Comparison of ENCODE assay signal across 10 mouse cellular contexts in genomic region chr11:118269827-118270226, GRCm38 (mm10). TPM values are rescaled to one million over a fixed set of nuclear protein-coding genes. Genes with fewer than 3 reads are reported as not detected.
DNase-seq lines count a peak whose midpoint lies in the region; ATAC-seq and TF ChIP-seq lines count a peak whose summit lies in the region.
"Had no signal": no experiment of that assay in that cellular context is flagged by ENCODE, and none has a peak within 500 bp of the region (broad histone marks: within the 10 kb centered on the region; RNA-seq: fewer than 3 reads in every experiment).

No protein-coding gene starts in this region.

- no peak for ATAC-seq in cerebellum, adult (ENCODE audit: insufficient number of reproducible peaks, low FRiP score, low TSS enrichment)
- peak; percentile 61; the same call in 1 of the 2 replicates for ATAC-seq in megakaryocyte progenitor cell, adult 5-6 weeks (replicated peaks; ENCODE audit: poor library complexity)
- ATAC-seq in forebrain, embryonic 11.5 days (replicated peaks; ENCODE audit: low FRiP score) = no peak
- no peak for ATAC-seq in erythroblast, adult 5-6 weeks (replicated peaks; ENCODE audit: low FRiP score, poor library complexity, severe bottlenecking)

- whole genome bisulfite sequencing in forebrain, embryonic 11.5 days = 89% methylated on average over 3 of the region's 3 CpGs

- 0 out of 4 replicates have a peak, but pooled peaks of 1 of the 2 experiments have one; percentile 0 for TF ChIP-seq POLR2A in MEL (IDR thresholded peaks at IDR 0.05; ENCODE audit: control insufficient read depth in 1 of 2, insufficient read depth in 1 of 2, low read depth in 1 of 2, low read length in 2 of 2, poor library complexity in 1 of 2)

- H3K36me3 ChIP-seq in MEL (ENCODE audit: control insufficient read depth in 1 of 2, insufficient read depth in 2 of 2, low read length in 2 of 2) = peaks cover 0 to 22% of the 10 kb centered on the region in 2 experiments; a peak in 2 of 4 replicates
- H3K36me3 ChIP-seq in forebrain, embryonic 11.5 days (ENCODE audit: control insufficient read depth, insufficient read depth, low read length) = peaks cover 20% of the 10 kb centered on the region; the same call in 1 of the 2 replicates

- H3K4me1 ChIP-seq in MEL (ENCODE audit: control insufficient read depth in 1 of 2, insufficient read depth in 2 of 2, low read length in 2 of 2) = no peaks in the 10 kb centered on the region
- H3K4me1 ChIP-seq in forebrain, embryonic 11.5 days (replicated peaks; ENCODE audit: control insufficient read depth, insufficient read depth, low read length) = no peaks in the 10 kb centered on the region
- H3K4me1 ChIP-seq: limb, embryonic 15.5 days; neural tube, embryonic 13.5 days had no signal

- intact Hi-C loops in left cerebral cortex, postnatal 4 days (cut with DNase I) = no loop called here
- intact Hi-C loops in left cerebral cortex, postnatal 25 days (cut with DNase I) = no loop called here

- peak; percentile 45 for TF ChIP-seq RAD21 in MEL (IDR thresholded peaks at IDR 0.05; ENCODE audit: low read depth, low read length)

- peak; percentile 48 for DNase-seq in cerebellum, adult 18-20 months
- peak; percentile 51 for DNase-seq in left cerebral cortex, postnatal 4 days
- DNase-seq in left cerebral cortex, postnatal 25 days (ENCODE audit: low spot score in 2 of 2) = no peak
- peak; percentile 78 for DNase-seq in MEL (ENCODE audit: low read depth, low spot score)
- no peak for DNase-seq in forebrain, embryonic 11.5 days (ENCODE audit: low spot score)

- H3K4me2 ChIP-seq in forebrain, embryonic 11.5 days (ENCODE audit: low read depth, low read length, severe bottlenecking) = no peak overlapping the region
- H3K4me2 ChIP-seq: limb, embryonic 15.5 days; neural tube, embryonic 13.5 days had no signal

- H3K9ac ChIP-seq in MEL (ENCODE audit: control insufficient read depth, low read depth, low read length, poor library complexity, severe bottlenecking) = no peak overlapping the region
- no peak overlapping the region for H3K9ac ChIP-seq in forebrain, embryonic 11.5 days (ENCODE audit: low read length)
- H3K9ac ChIP-seq: limb, embryonic 15.5 days; neural tube, embryonic 13.5 days had no signal

- TF ChIP-seq EP300 in MEL (IDR thresholded peaks at IDR 0.05; ENCODE audit: low read depth in 1 of 2, low read length in 2 of 2) = no peak

- TF ChIP-seq CTCF in MEL (IDR thresholded peaks at IDR 0.05 in 2 of 3, conservative IDR thresholded peaks at IDR 0.05 in 1 of 3; ENCODE audit: control insufficient read depth in 1 of 3, insufficient read depth in 1 of 3, low read depth in 2 of 3, low read length in 3 of 3, poor library complexity in 1 of 3, severe bottlenecking in 1 of 3) = peak; percentile 60 to 76 (median 67)

- no peak overlapping the region for H3K27ac ChIP-seq in MEL (ENCODE audit: control insufficient read depth, low read depth, low read length)
- no peak overlapping the region for H3K27ac ChIP-seq in forebrain, embryonic 11.5 days (ENCODE audit: low read depth, low read length)
- H3K27ac ChIP-seq: limb, embryonic 15.5 days; neural tube, embryonic 13.5 days had no signal

- no peaks in the 10 kb centered on the region for H3K27me3 ChIP-seq in MEL (ENCODE audit: control insufficient read depth in 1 of 2, insufficient read depth in 2 of 2, low read length in 2 of 2)
- H3K27me3 ChIP-seq in forebrain, embryonic 11.5 days (ENCODE audit: control insufficient read depth, insufficient read depth, low read length) = no peaks in the 10 kb centered on the region
- H3K27me3 ChIP-seq: limb, embryonic 15.5 days; neural tube, embryonic 13.5 days had no signal

- H3K4me3 ChIP-seq in MEL (ENCODE audit: control insufficient read depth in 1 of 2, insufficient read depth in 1 of 2, low read depth in 2 of 2, low read length in 2 of 2) = no peak overlapping the region
- H3K4me3 ChIP-seq in forebrain, embryonic 11.5 days (ENCODE audit: low read depth, low read length) = no peak overlapping the region
- H3K4me3 ChIP-seq: limb, embryonic 15.5 days; neural tube, embryonic 13.5 days had no signal

- H3K79me2 ChIP-seq in MEL (ENCODE audit: control insufficient read depth, insufficient read depth, low read length, poor library complexity) = no peaks in the 10 kb centered on the region

- no peaks in the 10 kb centered on the region for H3K9me3 ChIP-seq in MEL (replicated peaks; ENCODE audit: insufficient read depth, low read length)
- H3K9me3 ChIP-seq in forebrain, embryonic 11.5 days (ENCODE audit: control insufficient read depth, low read length) = no peaks in the 10 kb centered on the region
- H3K9me3 ChIP-seq: limb, embryonic 15.5 days; neural tube, embryonic 13.5 days had no signal

TF ChIP-seq in MEL, 35 proteins besides CTCF, POLR2A, EP300 and RAD21:
- TF ChIP-seq ZNF384 (IDR thresholded peaks at IDR 0.05; ENCODE audit: low read depth, low read length) (peak; percentile 76), ZC3H11A (IDR thresholded peaks at IDR 0.05; ENCODE audit: low read depth, low read length) (peak; percentile 20; the same call in 1 of the 2 replicates), MYC (IDR thresholded peaks at IDR 0.05; ENCODE audit: low read depth, low read length) (0 out of 2 replicates have a peak, but pooled peaks have one; percentile 45), SMC3 (IDR thresholded peaks at IDR 0.05; ENCODE audit: low read depth, low read length) (peak; percentile 42), BHLHE40 (IDR thresholded peaks at IDR 0.05; ENCODE audit: borderline replicate concordance, low read depth, low read length) (no peak)

RNA-seq across cellular contexts. Expression of gene Usp36, which starts 20.2 kb away (rescaled TPM):
- total RNA-seq in left cerebral cortex, postnatal 4 days (2021) = 10 to 100 TPM; 27.3 to 30.2 TPM
- 10 to 100 TPM; 23.5 to 29.6 TPM for total RNA-seq in left cerebral cortex, postnatal 25 days (2021)
- total RNA-seq in MEL (2012; rRNA removed) = 21.3 and 24.8 TPM in 2 replicates
- polyA plus RNA-seq in MEL (2012; ENCODE audit: insufficient read depth in 1 of 2, insufficient read length in 2 of 2, low read depth in 1 of 2, low replicate concordance in 2 of 2, missing spikeins in 1 of 2) = 10 to 100 TPM; 50.7 to 89.6 TPM
- 19.1 and 23.7 TPM in 2 replicates for total RNA-seq in megakaryocyte progenitor cell, adult 5-6 weeks (2015)
- total RNA-seq in megakaryocyte progenitor cell, adult 5-6 weeks (2017) = 11.7 and 14.1 TPM in 2 replicates
- 16.7 and 17.3 TPM in 2 replicates for polyA plus RNA-seq in forebrain, embryonic 11.5 days (2014; fragmentation: Nextera tagmentation; extraction: Ambion mirVana)
- total RNA-seq in erythroblast, adult 5-6 weeks (2015; ENCODE audit: low replicate concordance) = 2.1 and 4.6 TPM in 2 replicates
- 1.3 and 2.7 TPM in 2 replicates for total RNA-seq in erythroblast, adult 5-6 weeks (2017; ENCODE audit: low replicate concordance)

RNA-seq across cellular contexts. Expression of gene Cyth1, which starts 21.4 kb away (rescaled TPM):
- 10 to 100 TPM; 66.3 to 70.5 TPM for total RNA-seq in left cerebral cortex, postnatal 4 days (2021)
- 10 to 100 TPM; 64.9 to 70.1 TPM for total RNA-seq in left cerebral cortex, postnatal 25 days (2021)
- 12.0 and 13.6 TPM in 2 replicates for total RNA-seq in MEL (2012; rRNA removed)
- polyA plus RNA-seq in MEL (2012; ENCODE audit: insufficient read depth in 1 of 2, insufficient read length in 2 of 2, low read depth in 1 of 2, low replicate concordance in 2 of 2, missing spikeins in 1 of 2) = 10 to 100 TPM in 1 of 2 experiments, not detected in 1; 13.2 TPM
- 12.3 and 15.1 TPM in 2 replicates for total RNA-seq in megakaryocyte progenitor cell, adult 5-6 weeks (2015)
- 45.5 and 56.3 TPM in 2 replicates for total RNA-seq in megakaryocyte progenitor cell, adult 5-6 weeks (2017)
- 11.5 and 12.1 TPM in 2 replicates for polyA plus RNA-seq in forebrain, embryonic 11.5 days (2014; fragmentation: Nextera tagmentation; extraction: Ambion mirVana)
- 2.7 and 6.0 TPM in 2 replicates for total RNA-seq in erythroblast, adult 5-6 weeks (2015; ENCODE audit: low replicate concordance)
- total RNA-seq in erythroblast, adult 5-6 weeks (2017; ENCODE audit: low replicate concordance) = 3.6 and 14.4 TPM in 2 replicates

Comparison
In these comparisons a context has a peak if more than half of its experiments do, and no peak if none do; other contexts are left out.
1. DNase-seq: peak in cerebellum, adult 18-20 months (2 of 2), left cerebral cortex, postnatal 4 days (single experiment) and MEL (single experiment); none in left cerebral cortex, postnatal 25 days (0 of 2) and forebrain, embryonic 11.5 days (single experiment).